Mouse (Mus musculus): ENCODE results near the gene Prph. TPM values are rescaled to one million over a fixed set of nuclear protein-coding genes. Genes with fewer than 3 reads are reported as not detected.
"Not testable (repeated sequence)": the region's sequence is repeated elsewhere in the genome, so short reads cannot be mapped to it uniquely, and the experiment has no call there.

Gene Prph
- total RNA-seq, 2 experiments from 2014 or later, result 0.97 to 1.8 TPM

- no peak for DNase-seq (ENCODE audit: low spot score in 2 of 2)
- intact Hi-C loops (cut with DNase I), result no loop called here
Observed at GRCm38 (mm10) chr15:99065557-99066165, 10.7 kb downstream of the Prph start.

- intact Hi-C loops (cut with DNase I), result no loop called here
- DNase-seq (ENCODE audit: low spot score in 2 of 2), result no peak
Observed at GRCm38 (mm10) chr15:99071988-99072387, 17.0 kb downstream of the Prph start.

- intact Hi-C loops (cut with DNase I), result no loop called here
- no peak for DNase-seq (ENCODE audit: low spot score in 2 of 2)
Observed at GRCm38 (mm10) chr15:99074019-99074599, 19.1 kb downstream of the Prph start, which contains the start of gene Troap. Gene Troap (plus strand): TSS chr15:99074575.

GRCm38 (mm10) chr15:99074600-99075333 lies 19.8 kb downstream of the Prph start:
- DNase-seq (ENCODE audit: low spot score in 2 of 2), result peak; percentile 97 to 98
- intact Hi-C loops (cut with DNase I), result no loop called here

GRCm38 (mm10) chr15:99076011-99076410 lies 21.0 kb downstream of the Prph start:
- intact Hi-C loops (cut with DNase I); DNase-seq (ENCODE audit: low spot score in 2 of 2): not testable (repeated sequence)

GRCm38 (mm10) chr15:99078181-99078910 lies 23.4 kb downstream of the Prph start:
- intact Hi-C loops (cut with DNase I), result no loop called here
- no peak for DNase-seq (ENCODE audit: low spot score in 2 of 2)

GRCm38 (mm10) chr15:99079804-99080203 lies 24.8 kb downstream of the Prph start:
- DNase-seq (ENCODE audit: low spot score in 2 of 2), result no peak
- intact Hi-C loops (cut with DNase I), result loop anchor here (5.0 to 10.0 kb wide), 2 partner anchors 117 to 185 kb away; no protein-coding TSS in a partner anchor

- intact Hi-C loops (cut with DNase I), result loop anchor here (5.0 to 10.0 kb wide), 2 partner anchors 115 to 182 kb away; no protein-coding TSS in a partner anchor
- DNase-seq (ENCODE audit: low spot score in 2 of 2), result no peak
Observed at GRCm38 (mm10) chr15:99082322-99082721, 27.3 kb downstream of the Prph start.

- no peak for DNase-seq (ENCODE audit: low spot score in 2 of 2)
- intact Hi-C loops (cut with DNase I), result loop anchor here (5.0 to 10.0 kb wide), 2 partner anchors 114 to 182 kb away; no protein-coding TSS in a partner anchor
Observed at GRCm38 (mm10) chr15:99082840-99083239, 27.9 kb downstream of the Prph start.

GRCm38 (mm10) chr15:99083258-99083657 lies 28.3 kb downstream of the Prph start:
- DNase-seq (ENCODE audit: low spot score in 2 of 2), result peak in 1 of 2 experiments; percentile 32
- intact Hi-C loops (cut with DNase I), result loop anchor here (5.0 to 10.0 kb wide), 2 partner anchors 114 to 182 kb away; no protein-coding TSS in a partner anchor

GRCm38 (mm10) chr15:99083867-99084557 lies 29.0 kb downstream of the Prph start:
- intact Hi-C loops (cut with DNase I), result loop anchor here (5.0 to 10.0 kb wide), 2 partner anchors 113 to 181 kb away; no protein-coding TSS in a partner anchor
- DNase-seq (ENCODE audit: low spot score in 2 of 2), result no peak

GRCm38 (mm10) chr15:99084618-99085017 lies 29.6 kb downstream of the Prph start:
- no peak for DNase-seq (ENCODE audit: low spot score in 2 of 2)
- intact Hi-C loops (cut with DNase I), result loop anchor here (5.0 to 10.0 kb wide), 3 partner anchors 37 to 180 kb away; no protein-coding TSS in a partner anchor

GRCm38 (mm10) chr15:99085997-99086396 lies 31.0 kb downstream of the Prph start:
- intact Hi-C loops (cut with DNase I), result loop anchor here (5.0 to 10.0 kb wide), 2 partner anchors 39 to 179 kb away; no protein-coding TSS in a partner anchor
- DNase-seq (ENCODE audit: low spot score in 2 of 2), result no peak

- intact Hi-C loops (cut with DNase I), result loop anchor here (5.0 to 10.0 kb wide), 2 partner anchors 40 to 177 kb away; no protein-coding TSS in a partner anchor
- no peak for DNase-seq (ENCODE audit: low spot score in 2 of 2)
Observed at GRCm38 (mm10) chr15:99087253-99088075, 32.5 kb downstream of the Prph start, which contains the start of gene C1ql4. Gene C1ql4 (minus strand): TSS chr15:99087817.

- DNase-seq (ENCODE audit: low spot score in 2 of 2), result peak; percentile 37 to 39
- intact Hi-C loops (cut with DNase I), result loop anchor here (5.0 to 10.0 kb wide), 2 partner anchors 41 to 177 kb away; no protein-coding TSS in a partner anchor
Observed at GRCm38 (mm10) chr15:99088292-99088691, 33.3 kb downstream of the Prph start.

GRCm38 (mm10) chr15:99089069-99089468 lies 34.1 kb downstream of the Prph start:
- intact Hi-C loops (cut with DNase I), result loop anchor here (5.0 to 10.0 kb wide), 2 partner anchors 42 to 176 kb away; no protein-coding TSS in a partner anchor
- no peak for DNase-seq (ENCODE audit: low spot score in 2 of 2)

- intact Hi-C loops (cut with DNase I), result no loop called here
- no peak for DNase-seq (ENCODE audit: low spot score in 2 of 2)
Observed at GRCm38 (mm10) chr15:99092870-99093269, 37.9 kb downstream of the Prph start, which contains the start of gene Dnajc22. Gene Dnajc22 (plus strand): TSS chr15:99093170.
